Mouse (Mus musculus) neural tube, embryonic 13.5 days (tissue): ENCODE data around the gene 2610021A01Rik. TPM values are rescaled to one million over a fixed set of nuclear protein-coding genes. Genes with fewer than 3 reads are reported as not detected.
"Not testable (repeated sequence)": the region's sequence is repeated elsewhere in the genome, so short reads cannot be mapped to it uniquely, and the experiment has no call there.

Source experiments
- ATAC-seq: fragments of 200-750 bp; cut with Nextera tagmentation; 2 replicates; pipeline ENCODE4 v1.8.0; 2017; ENCODE audit warnings: low read depth, mild to moderate bottlenecking, moderate TSS enrichment, moderate library complexity
- H3K27ac ChIP-seq: fragments of 300-500 bp; sonication (generic); replicated peaks from 2 replicates; pipeline ENCODE4 v1.5.1; 2015; ENCODE audit warnings: moderate library complexity, mild to moderate bottlenecking, inconsistent platforms
- H3K27me3 ChIP-seq: fragments of 300-500 bp; sonication (generic); 2 replicates; pipeline ENCODE4 v1.6.1; 2015; ENCODE audit warnings: mild to moderate bottlenecking, inconsistent platforms
- H3K36me3 ChIP-seq: fragments of 300-500 bp; sonication (generic); 2 replicates; pipeline ENCODE4 v1.6.1; 2015; ENCODE audit warnings: mild to moderate bottlenecking, inconsistent platforms
- H3K4me1 ChIP-seq: fragments of 300-500 bp; sonication (generic); replicated peaks from 2 replicates; pipeline ENCODE4 v1.6.1; 2015; ENCODE audit warnings: inconsistent platforms
- H3K4me2 ChIP-seq: fragments of 300-500 bp; sonication (generic); 2 replicates; pipeline ENCODE4 v1.6.1; 2015; ENCODE audit warnings: inconsistent platforms, mild to moderate bottlenecking, moderate library complexity
- H3K4me3 ChIP-seq: fragments of 300-500 bp; sonication (generic); 2 replicates; pipeline ENCODE4 v1.5.1; 2015; ENCODE audit warnings: mild to moderate bottlenecking, inconsistent platforms
- H3K9ac ChIP-seq: fragments of 300-500 bp; sonication (generic); 2 replicates; pipeline ENCODE4 v1.6.1; 2015; ENCODE audit warnings: moderate library complexity, mild to moderate bottlenecking, inconsistent platforms
- H3K9me3 ChIP-seq: fragments of 300-500 bp; sonication (generic); 2 replicates; pipeline ENCODE4 v1.6.1; 2016; ENCODE audit warnings: inconsistent platforms
- WGBS: fragments of 180-500 bp; shearing (Covaris S2); methylation state at CpG from one replicate; pipeline ENCODE4 v1.1.7; 2015; 5-methylcytosine and 5-hydroxymethylcytosine counted together
- polyA plus RNA-seq: library from polyadenylated mRNA; unstranded; fragments of >200 nt; fragmentation: Nextera tagmentation; extraction: Ambion mirVana; gene quantifications from 2 replicates; pipeline ENCODE4 v1.2.1, GENCODE M21; 2015

2610021A01Rik gene
- polyA plus RNA-seq: 13.6 and 15.2 TPM in 2 replicates

- Histone ChIP-seq H3K9ac (peak within 1 kb of the TSS; percentile 78), H3K4me2 (peak within 1 kb of the TSS; percentile 79), H3K4me1 (peaks cover 26% of the 10 kb centered on the region), H3K27me3 (no peaks in the 10 kb centered on the region), H3K27ac (peak within 1 kb of the TSS; percentile 61), H3K36me3 (no peaks in the 10 kb centered on the region; the same call in 1 of the 2 replicates), H3K4me3 (peak within 1 kb of the TSS; percentile 65), H3K9me3 (no peaks in the 10 kb centered on the region)
- ATAC-seq: peak; percentile 98
- WGBS: under 1% methylated on average over 41 of the region's 41 CpGs
Measured at GRCm38 (mm10) chr7:41599034-41599813, at the start of gene 2610021A01Rik. 2610021A01Rik (plus strand) TSS chr7:41599230.

- Histone ChIP-seq H3K9ac (no peak overlapping the region), H3K9me3 (peaks cover 22% of the 10 kb centered on the region), H3K4me2 (no peak overlapping the region), H3K36me3 (no peaks in the 10 kb centered on the region), H3K4me1 (no peaks in the 10 kb centered on the region), H3K4me3 (no peak overlapping the region), H3K27me3 (no peaks in the 10 kb centered on the region), H3K27ac (no peak overlapping the region)
- 73% methylated on average over 8 of the region's 8 CpGs for WGBS
- ATAC-seq: no peak
Measured at GRCm38 (mm10) chr7:41560681-41561080, 38.3 kb upstream of the 2610021A01Rik start.

- H3K4me2 ChIP-seq, H3K4me3 ChIP-seq, H3K4me1 ChIP-seq, H3K27ac ChIP-seq, H3K36me3 ChIP-seq, ATAC-seq, H3K9ac ChIP-seq, H3K27me3 ChIP-seq: not testable (repeated sequence)
- peaks cover 20% of the 10 kb centered on the region; the same call in 1 of the 2 replicates for H3K9me3 ChIP-seq
- WGBS: 90% methylated on average over 6 of the region's 6 CpGs
Measured at GRCm38 (mm10) chr7:41573562-41573961, 25.5 kb upstream of the 2610021A01Rik start, which contains the start of gene Gm6871. Gm6871 (minus strand) TSS chr7:41573662.

- no peaks in the 10 kb centered on the region for H3K4me1 ChIP-seq
- 96% methylated on average over 2 of the region's 2 CpGs for WGBS
- H3K4me2 ChIP-seq: no peak overlapping the region
- H3K27me3 ChIP-seq: no peaks in the 10 kb centered on the region
- peaks cover 6% of the 10 kb centered on the region; the same call in 1 of the 2 replicates for H3K9me3 ChIP-seq
- ATAC-seq: no peak
- H3K27ac ChIP-seq: no peak overlapping the region
- H3K9ac ChIP-seq: no peak overlapping the region
- H3K4me3 ChIP-seq: no peak overlapping the region
- H3K36me3 ChIP-seq: no peaks in the 10 kb centered on the region
Measured at GRCm38 (mm10) chr7:41577956-41578355, 21.1 kb upstream of the 2610021A01Rik start.

- H3K9me3 ChIP-seq: no peaks in the 10 kb centered on the region; the same call in 1 of the 2 replicates
- H3K4me2 ChIP-seq: no peak overlapping the region
- no peaks in the 10 kb centered on the region for H3K27me3 ChIP-seq
- H3K36me3 ChIP-seq: no peaks in the 10 kb centered on the region
- no peak overlapping the region for H3K27ac ChIP-seq
- no peak for ATAC-seq
- H3K9ac ChIP-seq: no peak overlapping the region
- no peak overlapping the region for H3K4me3 ChIP-seq
- no peaks in the 10 kb centered on the region for H3K4me1 ChIP-seq
Measured at GRCm38 (mm10) chr7:41582028-41582427, 17.0 kb upstream of the 2610021A01Rik start.

- H3K27me3 ChIP-seq, H3K4me1 ChIP-seq, H3K9me3 ChIP-seq, H3K27ac ChIP-seq, H3K4me2 ChIP-seq, H3K9ac ChIP-seq, H3K36me3 ChIP-seq, H3K4me3 ChIP-seq, ATAC-seq: not testable (repeated sequence)
Measured at GRCm38 (mm10) chr7:41587831-41588230, 11.2 kb upstream of the 2610021A01Rik start.

GRCm38 (mm10) chr7:41598615-41599014, 415 bp upstream of the 2610021A01Rik start:
- Histone ChIP-seq H3K9me3 (no peaks in the 10 kb centered on the region), H3K27me3 (no peaks in the 10 kb centered on the region), H3K27ac (no peak overlapping the region), H3K4me3 (peak overlapping the region; percentile 65), H3K36me3 (no peaks in the 10 kb centered on the region; the same call in 1 of the 2 replicates), H3K4me2 (peak overlapping the region; percentile 79), H3K4me1 (peaks cover 26% of the 10 kb centered on the region), H3K9ac (peak overlapping the region; percentile 64)
- WGBS: 45% methylated on average over 5 of the region's 5 CpGs
- peak; percentile 69 for ATAC-seq

- no peak for ATAC-seq
- H3K4me1 ChIP-seq: peaks cover 26% of the 10 kb centered on the region
- peak overlapping the region; percentile 78 for H3K9ac ChIP-seq
- H3K36me3 ChIP-seq: peaks cover 8% of the 10 kb centered on the region
- no peaks in the 10 kb centered on the region for H3K9me3 ChIP-seq
- WGBS: 20% methylated on average over 3 of the region's 3 CpGs
- H3K27me3 ChIP-seq: no peaks in the 10 kb centered on the region
- H3K27ac ChIP-seq: no peak overlapping the region
- H3K4me3 ChIP-seq: peak overlapping the region; percentile 65
- H3K4me2 ChIP-seq: peak overlapping the region; percentile 79
Measured at GRCm38 (mm10) chr7:41599932-41600548, 1.0 kb downstream of the 2610021A01Rik start.

GRCm38 (mm10) chr7:41611654-41612053, 12.6 kb downstream of the 2610021A01Rik start:
- H3K27me3 ChIP-seq: no peaks in the 10 kb centered on the region
- H3K4me1 ChIP-seq: no peaks in the 10 kb centered on the region
- 87% methylated on average over 3 of the region's 3 CpGs for WGBS
- no peak overlapping the region for H3K4me2 ChIP-seq
- no peak for ATAC-seq
- peaks cover 49% of the 10 kb centered on the region for H3K36me3 ChIP-seq
- no peak overlapping the region for H3K9ac ChIP-seq
- H3K27ac ChIP-seq: no peak overlapping the region
- no peak overlapping the region for H3K4me3 ChIP-seq
- H3K9me3 ChIP-seq: no peaks in the 10 kb centered on the region

GRCm38 (mm10) chr7:41616241-41616640, 17.2 kb downstream of the 2610021A01Rik start:
- H3K9ac ChIP-seq, H3K4me2 ChIP-seq, H3K27me3 ChIP-seq, ATAC-seq, H3K27ac ChIP-seq, H3K4me1 ChIP-seq, H3K9me3 ChIP-seq, H3K4me3 ChIP-seq: not testable (repeated sequence)
- 98% methylated on average over 1 of the region's 1 CpGs for WGBS
- H3K36me3 ChIP-seq: peaks cover 54% of the 10 kb centered on the region

- WGBS: 3% methylated on average over 27 of the region's 27 CpGs
- Histone ChIP-seq H3K9ac (peak within 1 kb of the TSS; percentile 86), H3K36me3 (peaks cover 39% of the 10 kb centered on the region), H3K9me3 (peaks cover 20% of the 10 kb centered on the region), H3K27ac (peak within 1 kb of the TSS; percentile 97), H3K4me3 (peak within 1 kb of the TSS; percentile 69), H3K27me3 (no peaks in the 10 kb centered on the region), H3K4me1 (peaks cover 8% of the 10 kb centered on the region), H3K4me2 (peak within 1 kb of the TSS; percentile 74)
- ATAC-seq: peak; percentile 97
Measured at GRCm38 (mm10) chr7:41632409-41633220, 33.6 kb downstream of the 2610021A01Rik start, which contains the start of gene Zfp788. Zfp788 (plus strand) TSS chr7:41633203.
